Mouse (Mus musculus): Measurements from ENCODE around the gene Hyal3.

- no peak for TF ChIP-seq CTCF (IDR thresholded peaks at IDR 0.05; ENCODE audit: low read depth)
- no peak for TF ChIP-seq EP300 (IDR thresholded peaks at IDR 0.05; ENCODE audit: low read depth)
Measured at GRCm38 (mm10) chr9:107630576-107630975, 50.0 kb downstream of the Hyal3 start.

Measured in liver, postnatal 0 days (tissue).